Mouse (Mus musculus) forebrain, embryonic 14.5 days (tissue): Measurements from ENCODE around the gene Snrpa1. TPM values are rescaled to one million over a fixed set of nuclear protein-coding genes. Genes with fewer than 3 reads are reported as not detected.

Source experiments
- ATAC-seq: fragments of 200-750 bp; cut with Nextera tagmentation; 2 replicates; pipeline ENCODE4 v1.8.0; 2017; ENCODE audit warnings: mild to moderate bottlenecking, moderate library complexity
- DNase-seq: peaks from one replicate; pipeline ENCODE4 v3.0.0-alpha.2; 2015; ENCODE audit warnings: low spot score
- H3K27ac ChIP-seq: fragments of 300-500 bp; sonication (generic); 2 replicates; pipeline ENCODE4 v1.5.1; 2014; ENCODE audit warnings: low read depth, mild to moderate bottlenecking, control low read depth, low read length, moderate library complexity
- H3K27me3 ChIP-seq: fragments of 300-500 bp; sonication (generic); replicated peaks from 2 replicates; pipeline ENCODE4 v1.6.1; 2014; ENCODE audit warnings: low read length, control low read depth, mixed read lengths; ENCODE audit not compliant: control insufficient read depth, insufficient read depth
- H3K36me3 ChIP-seq: fragments of 300-500 bp; sonication (generic); 2 replicates; pipeline ENCODE4 v1.6.1; 2014; ENCODE audit warnings: low read length, control low read depth; ENCODE audit not compliant: control insufficient read depth, insufficient read depth
- H3K4me1 ChIP-seq: fragments of 300-500 bp; sonication (generic); 2 replicates; pipeline ENCODE4 v1.6.1; 2014; ENCODE audit warnings: antibody characterized with exemption, low read length, control low read depth; ENCODE audit not compliant: control insufficient read depth, insufficient read depth
- H3K4me2 ChIP-seq: fragments of 300-500 bp; sonication (generic); 2 replicates; pipeline ENCODE4 v1.6.1; 2014; ENCODE audit warnings: mild to moderate bottlenecking, control low read depth, low read length
- H3K4me3 ChIP-seq: fragments of 300-500 bp; sonication (generic); 2 replicates; pipeline ENCODE4 v1.5.1; 2014; ENCODE audit warnings: low read depth, low read length, control low read depth
- H3K9ac ChIP-seq: fragments of 300-500 bp; sonication (generic); 2 replicates; pipeline ENCODE4 v1.6.1; 2014; ENCODE audit warnings: mild to moderate bottlenecking, low read length, control low read depth, moderate library complexity
- H3K9me3 ChIP-seq: fragments of 300-500 bp; sonication (generic); replicated peaks from 2 replicates; pipeline ENCODE4 v1.6.1; 2016; ENCODE audit warnings: low read length, control low read depth, mixed read lengths; ENCODE audit not compliant: control insufficient read depth
- WGBS: fragments of 180-500 bp; shearing (Covaris S2); extraction: QIAGEN DNeasy Blood & Tissue Kit; methylation state at CpG from one replicate; pipeline ENCODE4 v1.1.7; 2014; 5-methylcytosine and 5-hydroxymethylcytosine counted together
- polyA plus RNA-seq: library from polyadenylated mRNA; unstranded; fragments of >200 nt; fragmentation: Nextera tagmentation; extraction: Ambion mirVana; gene quantifications from 2 replicates; pipeline ENCODE4 v1.2.1, GENCODE M21; 2014

Gene Snrpa1
- 151 and 157 TPM in 2 replicates for polyA plus RNA-seq

DNA sequence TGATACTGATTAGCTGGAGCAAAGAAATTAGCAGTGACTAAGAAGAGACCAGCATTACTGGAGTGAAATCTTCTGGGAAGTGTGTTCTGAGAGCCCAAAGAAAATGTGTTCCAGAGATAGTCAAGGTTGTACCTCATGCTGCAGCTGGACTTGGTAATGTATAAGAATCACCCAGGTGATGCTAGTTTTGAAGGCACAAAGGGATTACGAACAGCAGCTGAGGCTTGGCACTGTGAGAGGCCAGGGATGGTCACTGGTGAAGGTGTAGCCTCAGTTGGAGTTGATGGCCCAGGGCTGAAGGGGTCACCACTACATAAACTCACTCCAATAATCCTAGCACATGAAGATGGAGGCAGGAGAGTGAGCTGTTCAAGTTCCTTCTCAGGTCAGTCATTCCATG is at the start of gene Snrpa1:
Gene Snrpa1 (plus strand): TSS at position 301 of the 400 bp plus-strand sequence.
- Histone ChIP-seq H3K4me1 (peaks cover 13% of the 10 kb centered on the region), H3K27ac (no peak within 1 kb of the TSS), H3K4me3 (peak within 1 kb of the TSS; percentile 89; the same call in 1 of the 2 replicates), H3K9ac (peak within 1 kb of the TSS; percentile 96), H3K27me3 (no peaks in the 10 kb centered on the region), H3K4me2 (peak within 1 kb of the TSS; percentile 89), H3K36me3 (peaks cover 15% of the 10 kb centered on the region), H3K9me3 (no peaks in the 10 kb centered on the region)
- ATAC-seq: no peak
- 75% methylated on average over 1 of the region's 1 CpGs for WGBS
- DNase-seq: no peak

DNA sequence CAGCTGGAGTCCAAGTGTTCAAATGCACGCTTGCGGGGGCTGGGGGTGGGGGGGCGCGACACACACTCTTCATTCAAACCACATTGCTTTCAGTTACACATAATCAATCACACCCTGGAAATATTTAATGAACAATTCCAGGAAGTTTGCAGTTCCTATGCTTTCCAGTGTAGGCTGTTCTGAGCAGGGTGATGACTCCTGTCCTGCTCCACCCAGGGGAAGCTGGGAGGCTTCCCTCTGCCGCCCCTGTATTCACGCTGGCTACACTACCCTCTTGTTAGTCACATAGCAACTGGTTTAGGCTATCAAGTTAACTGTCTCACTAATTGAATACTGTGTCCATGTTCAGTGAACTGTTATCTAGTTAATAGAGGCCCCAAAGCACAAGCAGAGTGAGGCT is 48.3 kb upstream of the Snrpa1 start:
- Histone ChIP-seq H3K36me3 (no peaks in the 10 kb centered on the region), H3K9me3 (no peaks in the 10 kb centered on the region), H3K27ac (no peak overlapping the region), H3K9ac (no peak overlapping the region), H3K27me3 (no peaks in the 10 kb centered on the region), H3K4me1 (no peaks in the 10 kb centered on the region), H3K4me3 (no peak overlapping the region), H3K4me2 (no peak overlapping the region)
- no peak for DNase-seq
- 81% methylated on average over 6 of the region's 6 CpGs for WGBS
- no peak for ATAC-seq

DNA sequence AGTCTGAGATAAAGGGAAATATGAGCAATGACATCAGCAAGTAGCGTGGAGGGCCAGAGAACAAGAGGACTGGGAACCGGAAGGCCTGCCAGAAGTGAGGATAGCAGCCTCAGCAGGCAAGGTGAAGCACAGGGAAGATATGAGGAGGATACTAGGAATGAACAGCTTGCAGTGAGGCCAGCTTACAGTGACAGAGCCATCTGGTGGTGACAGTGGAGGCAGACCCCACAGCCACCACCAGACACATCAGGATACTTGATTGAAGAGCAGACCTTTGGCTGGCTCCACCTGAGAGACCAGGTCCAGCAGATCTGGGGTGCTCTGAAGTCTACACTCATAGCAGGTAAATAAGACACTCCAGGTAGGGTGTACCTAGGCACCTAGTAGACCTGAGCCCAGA is 31.1 kb upstream of the Snrpa1 start:
- DNase-seq: no peak
- WGBS: 87% methylated on average over 2 of the region's 2 CpGs
- ATAC-seq: no peak

DNA sequence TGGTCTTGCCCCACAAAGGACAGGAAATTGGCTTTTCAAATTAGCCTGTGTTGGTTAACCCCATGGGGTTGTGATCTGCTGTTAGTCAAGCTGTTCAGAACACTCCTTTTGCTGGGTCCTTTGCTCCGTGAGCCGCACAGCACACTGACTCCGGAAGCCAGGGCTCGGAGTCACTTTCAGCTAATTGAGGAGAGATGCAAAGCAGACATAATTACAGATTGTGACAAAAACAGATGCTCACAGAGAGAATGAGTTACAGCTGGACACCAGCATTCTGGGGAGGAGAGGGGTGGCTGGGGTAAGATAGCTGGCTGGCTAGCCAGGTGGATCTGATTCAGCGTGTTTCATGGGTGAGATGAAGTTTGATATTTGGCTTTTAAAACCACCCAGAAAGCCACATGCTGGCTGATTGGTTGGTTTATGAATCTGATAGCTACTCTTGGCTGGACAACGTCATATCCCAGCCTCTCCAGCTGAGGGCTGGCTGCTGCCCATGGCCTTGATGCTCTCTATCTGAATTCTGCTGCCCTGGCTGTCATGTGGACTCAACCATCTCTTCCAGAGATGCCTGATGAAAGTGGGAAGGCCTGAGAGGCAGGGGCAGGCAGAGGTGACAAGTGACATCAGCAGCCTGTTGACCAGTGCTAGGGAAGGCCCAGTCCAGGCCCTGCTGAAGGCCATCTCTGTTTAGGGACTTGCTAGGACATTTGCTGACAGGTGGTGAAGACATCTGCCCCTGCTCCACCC is 29.9 kb upstream of the Snrpa1 start:
- no peak for ATAC-seq
- H3K9ac ChIP-seq: no peak overlapping the region
- WGBS: 64% methylated on average over 6 of the region's 6 CpGs
- no peaks in the 10 kb centered on the region for H3K27me3 ChIP-seq
- H3K27ac ChIP-seq: no peak overlapping the region
- DNase-seq: no peak
- no peak overlapping the region for H3K4me3 ChIP-seq
- H3K4me2 ChIP-seq: no peak overlapping the region
- no peaks in the 10 kb centered on the region for H3K9me3 ChIP-seq
- no peaks in the 10 kb centered on the region for H3K36me3 ChIP-seq
- no peaks in the 10 kb centered on the region for H3K4me1 ChIP-seq

More for the DNA sequence above, 31.1 kb upstream of the Snrpa1 start:
- no peak overlapping the region for H3K9ac ChIP-seq
- no peak overlapping the region for H3K4me3 ChIP-seq
- no peak overlapping the region for H3K27ac ChIP-seq
- H3K27me3 ChIP-seq: no peaks in the 10 kb centered on the region
- no peak overlapping the region for H3K4me2 ChIP-seq
- no peaks in the 10 kb centered on the region for H3K9me3 ChIP-seq
- no peaks in the 10 kb centered on the region for H3K4me1 ChIP-seq
- no peaks in the 10 kb centered on the region for H3K36me3 ChIP-seq

DNA sequence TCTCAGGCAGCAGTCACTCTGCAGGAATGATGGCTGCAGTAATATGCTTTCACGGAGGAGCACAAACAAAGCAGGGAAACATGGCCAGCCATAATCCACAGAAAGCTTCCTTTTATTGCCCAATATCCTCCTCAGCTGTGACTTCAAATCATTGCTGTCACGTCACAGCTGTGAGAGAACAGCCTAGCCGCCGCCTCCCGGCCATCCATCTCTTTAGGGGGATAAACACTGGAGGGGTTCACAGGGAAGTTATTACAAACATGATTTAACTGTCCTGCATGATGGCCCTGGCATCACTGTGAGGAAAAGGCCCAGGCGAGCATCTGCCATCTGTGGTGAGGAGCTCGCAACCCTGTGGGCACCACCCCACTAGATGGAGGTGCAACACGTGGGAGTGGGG is 22.0 kb upstream of the Snrpa1 start:
- H3K4me3 ChIP-seq: no peak overlapping the region
- 80% methylated on average over 8 of the region's 8 CpGs for whole genome bisulfite sequencing

DNA sequence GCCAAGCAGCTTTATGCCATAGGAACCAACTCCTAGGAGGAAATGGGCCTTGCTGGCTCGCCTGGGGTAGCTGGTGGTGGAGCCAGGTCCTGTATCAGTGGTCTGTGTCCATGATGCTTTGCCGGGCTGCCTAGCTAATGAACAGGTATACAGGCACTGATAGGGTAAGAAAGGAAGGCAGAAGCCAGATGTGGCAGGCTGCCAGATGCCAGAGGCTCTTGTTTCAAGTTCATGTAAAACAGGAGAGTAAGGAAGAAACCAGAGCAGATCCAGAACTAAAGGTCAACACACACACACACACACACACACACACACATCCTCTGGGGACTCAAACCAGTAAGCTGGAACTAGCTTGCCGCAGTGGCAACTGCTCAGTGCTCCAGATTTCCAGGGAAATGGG is 20.5 kb upstream of the Snrpa1 start:
- Histone ChIP-seq H3K27me3 (no peaks in the 10 kb centered on the region), H3K9ac (no peak overlapping the region), H3K9me3 (no peaks in the 10 kb centered on the region), H3K4me1 (no peaks in the 10 kb centered on the region), H3K4me3 (no peak overlapping the region), H3K27ac (no peak overlapping the region), H3K4me2 (no peak overlapping the region), H3K36me3 (no peaks in the 10 kb centered on the region)
- 76% methylated on average over 3 of the region's 3 CpGs for WGBS
- no peak for ATAC-seq
- no peak for DNase-seq

More for the DNA sequence above, 22.0 kb upstream of the Snrpa1 start:
- no peak overlapping the region for H3K9ac ChIP-seq
- no peaks in the 10 kb centered on the region for H3K9me3 ChIP-seq
- ATAC-seq (no peak), DNase-seq (no peak)
- no peak overlapping the region for H3K27ac ChIP-seq
- no peaks in the 10 kb centered on the region for H3K4me1 ChIP-seq
- H3K4me2 ChIP-seq: no peak overlapping the region
- no peaks in the 10 kb centered on the region for H3K27me3 ChIP-seq
- no peaks in the 10 kb centered on the region for H3K36me3 ChIP-seq

DNA sequence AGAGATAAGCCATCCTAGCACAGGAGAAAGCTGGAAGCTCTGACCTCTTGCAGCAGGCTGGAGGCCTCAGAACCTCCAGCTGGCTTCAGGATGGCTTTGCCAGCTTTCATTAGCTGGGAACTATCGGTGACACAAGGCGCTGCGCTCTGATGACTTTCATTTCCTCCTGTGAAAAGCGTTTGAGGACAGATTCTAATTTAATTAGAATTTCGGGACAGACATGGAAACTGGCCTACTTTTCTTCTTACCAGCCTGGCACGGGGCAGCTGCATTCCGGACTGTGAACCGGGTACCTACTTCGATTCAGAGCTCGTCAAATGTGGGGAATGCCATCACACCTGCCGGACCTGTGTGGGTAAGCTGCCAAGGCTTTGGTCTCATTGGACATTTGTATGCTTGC is 20.1 kb upstream of the Snrpa1 start:
- Histone ChIP-seq H3K36me3 (no peaks in the 10 kb centered on the region), H3K4me3 (no peak overlapping the region), H3K4me1 (no peaks in the 10 kb centered on the region), H3K27ac (no peak overlapping the region), H3K9ac (no peak overlapping the region), H3K27me3 (no peaks in the 10 kb centered on the region), H3K4me2 (no peak overlapping the region), H3K9me3 (no peaks in the 10 kb centered on the region)
- WGBS: 79% methylated on average over 11 of the region's 11 CpGs
- DNase-seq: no peak
- ATAC-seq: no peak

DNA sequence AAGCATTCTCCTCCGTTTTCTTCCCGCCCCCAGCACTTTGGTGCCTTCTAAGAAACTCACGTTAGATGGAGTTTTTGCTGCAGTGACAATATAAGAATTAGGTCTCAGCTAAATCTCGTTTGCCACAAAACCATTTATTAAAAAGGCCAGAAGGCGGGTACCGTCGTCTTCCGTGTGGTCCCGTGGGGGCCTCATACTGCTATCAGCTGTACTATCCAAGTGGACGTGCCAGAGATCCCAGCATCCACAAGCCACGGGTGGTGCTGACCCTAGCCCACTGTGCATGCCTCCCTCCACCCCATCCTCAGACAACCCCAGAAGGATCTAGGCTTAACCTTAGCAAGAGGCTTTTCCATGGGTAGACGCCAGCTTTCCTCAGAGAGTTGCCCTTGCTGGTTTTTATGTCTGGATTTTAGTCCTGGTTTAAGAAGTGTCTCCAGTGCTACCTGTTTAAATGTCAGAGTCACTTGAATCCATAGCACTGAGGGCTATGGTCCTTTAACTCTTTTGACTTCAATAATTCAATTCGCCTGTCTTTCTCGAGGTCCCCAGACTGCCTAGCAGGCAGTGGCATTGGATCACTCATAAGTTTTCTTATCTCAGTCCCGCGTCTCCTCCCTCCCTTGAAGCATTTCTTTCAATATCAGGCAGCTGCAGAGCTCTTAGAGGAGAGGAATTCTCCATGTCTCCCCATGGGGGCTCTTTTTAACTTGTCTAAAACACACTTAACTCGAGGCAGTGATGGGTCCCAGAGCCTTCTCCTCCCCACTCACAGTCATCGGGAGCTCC is 18.6 kb upstream of the Snrpa1 start:
- Histone ChIP-seq H3K4me2 (no peak overlapping the region), H3K4me1 (no peaks in the 10 kb centered on the region; the same call in 1 of the 2 replicates), H3K27ac (no peak overlapping the region), H3K36me3 (no peaks in the 10 kb centered on the region), H3K9me3 (no peaks in the 10 kb centered on the region), H3K27me3 (no peaks in the 10 kb centered on the region), H3K9ac (no peak overlapping the region), H3K4me3 (no peak overlapping the region)
- no peak for ATAC-seq
- 84% methylated on average over 18 of the region's 18 CpGs for WGBS
- DNase-seq: no peak
